Mouse (Mus musculus): ENCODE measurements around the gene Unc13a.

The Unc13a gene

DNA sequence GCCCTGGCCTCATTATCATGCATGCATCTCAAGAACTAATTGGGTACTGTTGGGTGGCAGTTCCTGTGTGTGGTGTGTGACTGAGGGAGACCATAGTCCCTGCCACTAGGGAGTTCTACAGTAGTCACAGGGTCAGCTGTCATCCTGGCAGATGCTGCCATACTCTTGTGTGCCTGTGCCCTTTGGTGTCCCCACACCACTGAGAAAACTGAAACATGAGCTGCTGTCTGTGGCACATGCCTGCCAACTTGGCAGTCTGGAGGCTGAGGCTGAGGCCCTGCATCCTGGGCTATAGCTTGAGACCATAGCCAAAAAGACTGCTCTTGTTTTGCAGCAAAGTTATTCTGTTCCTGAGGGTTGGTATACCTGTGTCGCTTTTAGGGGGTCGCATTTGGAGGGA is 51.8 kb downstream of the Unc13a start:
- no peak for DNase-seq

- no peak for DNase-seq
These were observed 58.1 kb downstream of the Unc13a start for GRCm38 (mm10) chr8:71613418-71613817.

GRCm38 (mm10) chr8:71612141-71612540 is 59.4 kb downstream of the Unc13a start:
- no peak for DNase-seq

GRCm38 (mm10) chr8:71610822-71611651 is 60.5 kb downstream of the Unc13a start, which contains the start of gene Colgalt1:
TSS of gene Colgalt1 (plus strand) at chr8:71610998.
- DNase-seq: peak; percentile 96 to 97

DNA sequence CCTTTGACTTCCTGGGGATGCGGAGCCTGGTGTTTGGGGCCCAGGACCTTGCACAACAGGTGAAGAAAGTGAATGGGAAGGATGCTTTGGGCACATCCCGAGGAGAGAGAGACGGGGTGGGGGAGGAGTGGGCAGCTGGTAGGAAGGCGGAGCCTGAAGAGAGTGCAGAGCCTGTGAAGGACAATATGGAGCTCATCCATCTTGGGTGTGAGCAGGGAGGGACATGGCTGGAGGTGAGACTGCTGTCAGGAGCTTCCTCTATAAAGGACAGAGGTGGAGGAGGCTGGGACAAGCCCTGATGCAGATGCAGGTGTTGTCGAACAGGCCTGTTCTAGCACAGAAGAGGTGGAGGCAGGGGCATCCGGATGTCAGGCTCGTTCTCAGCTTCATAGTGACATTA is 67.5 kb downstream of the Unc13a start:
- DNase-seq: no peak

DNA sequence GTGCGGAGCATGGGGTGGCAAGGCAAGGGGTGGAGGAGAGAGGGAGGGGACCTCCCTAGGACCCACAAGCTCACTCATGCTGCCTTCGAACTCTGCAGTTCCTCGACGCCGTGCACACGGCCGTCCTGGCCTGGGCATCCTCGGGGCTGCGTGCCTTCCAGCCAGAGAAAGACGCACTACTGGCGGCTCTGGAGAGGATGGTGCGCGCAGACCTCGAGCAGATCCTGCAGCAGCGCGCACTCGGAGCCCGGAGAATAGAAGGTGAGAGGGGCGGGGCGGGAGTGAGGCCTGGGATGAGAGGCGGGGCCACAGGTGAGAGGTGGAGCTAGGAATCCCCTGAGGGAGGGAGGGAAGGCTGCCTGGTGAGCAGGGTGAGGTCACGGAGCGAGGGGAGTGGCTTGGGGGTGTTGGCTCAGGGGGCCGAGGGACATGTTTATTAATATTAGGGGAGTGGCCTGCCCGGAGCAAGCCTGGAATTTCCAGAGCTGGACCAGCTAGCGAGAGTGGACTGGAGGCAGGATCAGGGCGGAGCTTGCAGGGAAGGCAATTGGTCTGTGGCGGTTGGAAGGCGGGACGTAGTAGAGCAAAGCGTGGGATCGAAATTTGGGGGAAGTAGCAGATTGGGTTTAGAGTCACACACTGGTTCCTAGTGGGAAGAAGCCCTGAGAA is 68.8 kb downstream of the Unc13a start:
- DNase-seq: no peak

GRCm38 (mm10) chr8:71601939-71602665 is 69.5 kb downstream of the Unc13a start:
- peak; percentile 59 to 73 for DNase-seq

DNA sequence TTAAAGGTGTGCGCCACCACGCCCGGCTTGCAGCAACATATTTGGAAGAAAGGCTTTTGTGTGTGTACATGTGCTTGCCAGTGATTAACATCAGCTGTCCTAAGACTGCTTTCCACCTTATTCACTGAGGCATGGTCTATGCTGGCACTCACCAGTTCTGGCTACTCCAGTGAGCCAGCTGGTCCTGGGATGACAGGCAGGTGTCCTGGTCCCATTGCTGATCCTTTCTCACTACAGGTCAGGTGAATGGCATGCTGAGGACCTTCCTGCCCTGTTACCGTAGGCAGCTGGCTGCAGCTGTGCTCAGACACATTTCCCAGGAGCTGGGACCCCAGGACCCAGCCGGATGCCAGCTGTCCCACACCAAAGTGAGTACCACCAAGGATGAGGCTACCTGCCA is 72.7 kb downstream of the Unc13a start:
- no peak for DNase-seq

DNA sequence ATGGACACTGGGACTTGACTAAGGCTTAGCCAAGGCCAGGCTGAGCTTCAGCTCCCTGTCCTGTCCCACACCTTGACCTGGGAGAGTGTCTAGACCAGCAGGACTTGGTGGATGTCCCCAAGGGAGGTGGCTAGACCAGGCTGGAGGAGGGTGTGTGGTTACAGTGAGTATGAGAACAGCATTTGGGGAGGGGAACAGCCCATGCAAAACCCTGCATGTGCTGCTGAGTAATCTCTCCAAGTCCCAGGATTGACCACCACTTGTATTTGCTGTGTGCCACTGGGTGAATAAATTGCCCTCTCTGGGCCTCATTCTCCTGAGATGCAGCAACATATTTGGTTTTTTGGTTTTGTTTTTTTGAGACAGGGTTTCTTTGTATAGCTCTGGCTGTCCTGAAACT is 73.2 kb downstream of the Unc13a start:
- no peak for DNase-seq

GRCm38 (mm10) chr8:71597451-71597850 is 74.1 kb downstream of the Unc13a start, which contains the start of gene Fam129c:
TSS of gene Fam129c (plus strand) at chr8:71597648.
- DNase-seq: no peak

DNA sequence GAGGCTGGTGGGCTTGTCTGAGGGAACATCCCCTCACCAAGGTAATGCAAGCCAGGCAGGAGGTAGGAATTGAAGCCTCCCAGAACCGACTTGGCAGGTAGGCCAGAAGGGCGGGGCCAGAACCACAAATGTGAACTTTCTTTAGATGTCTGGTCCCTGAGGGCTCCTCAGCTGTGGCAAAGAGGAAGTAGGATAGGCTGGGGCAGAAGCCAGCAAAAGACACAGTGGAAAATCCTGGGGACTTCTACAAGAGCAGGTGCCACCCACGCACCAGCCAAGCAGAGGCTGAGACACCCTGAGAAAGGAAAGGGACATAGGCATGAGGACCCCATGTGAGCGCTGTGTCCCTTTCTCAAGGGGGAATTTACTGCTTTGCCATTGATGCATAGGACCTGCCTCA is 74.8 kb downstream of the Unc13a start:
- DNase-seq: peak in 1 of 2 experiments; percentile 39

DNA sequence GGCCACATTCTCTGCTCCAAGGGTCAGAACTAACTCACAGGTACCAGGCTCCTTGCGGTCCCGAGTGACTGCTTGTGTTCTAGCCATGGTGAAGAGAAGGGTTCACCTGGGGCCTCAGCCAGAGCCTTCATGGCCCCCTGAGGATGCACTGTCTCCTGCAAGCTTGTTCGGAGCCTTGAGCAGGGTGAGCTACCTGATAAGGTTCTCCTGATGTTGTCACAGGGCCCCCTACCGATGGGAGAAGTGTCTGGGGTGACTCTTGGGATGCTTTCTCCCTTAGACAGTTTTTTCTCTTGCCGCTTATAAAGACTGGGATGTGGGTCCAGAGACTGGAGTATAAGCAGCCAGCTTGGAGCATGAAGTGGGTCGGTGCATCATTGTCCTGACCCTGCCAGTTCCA is 75.2 kb downstream of the Unc13a start:
- no peak for DNase-seq

- DNase-seq: peak; percentile 89 to 92
These were observed 75.7 kb downstream of the Unc13a start for GRCm38 (mm10) chr8:71595862-71596261.

- no peak for DNase-seq
These were observed 77.2 kb downstream of the Unc13a start for GRCm38 (mm10) chr8:71594324-71594722.

DNA sequence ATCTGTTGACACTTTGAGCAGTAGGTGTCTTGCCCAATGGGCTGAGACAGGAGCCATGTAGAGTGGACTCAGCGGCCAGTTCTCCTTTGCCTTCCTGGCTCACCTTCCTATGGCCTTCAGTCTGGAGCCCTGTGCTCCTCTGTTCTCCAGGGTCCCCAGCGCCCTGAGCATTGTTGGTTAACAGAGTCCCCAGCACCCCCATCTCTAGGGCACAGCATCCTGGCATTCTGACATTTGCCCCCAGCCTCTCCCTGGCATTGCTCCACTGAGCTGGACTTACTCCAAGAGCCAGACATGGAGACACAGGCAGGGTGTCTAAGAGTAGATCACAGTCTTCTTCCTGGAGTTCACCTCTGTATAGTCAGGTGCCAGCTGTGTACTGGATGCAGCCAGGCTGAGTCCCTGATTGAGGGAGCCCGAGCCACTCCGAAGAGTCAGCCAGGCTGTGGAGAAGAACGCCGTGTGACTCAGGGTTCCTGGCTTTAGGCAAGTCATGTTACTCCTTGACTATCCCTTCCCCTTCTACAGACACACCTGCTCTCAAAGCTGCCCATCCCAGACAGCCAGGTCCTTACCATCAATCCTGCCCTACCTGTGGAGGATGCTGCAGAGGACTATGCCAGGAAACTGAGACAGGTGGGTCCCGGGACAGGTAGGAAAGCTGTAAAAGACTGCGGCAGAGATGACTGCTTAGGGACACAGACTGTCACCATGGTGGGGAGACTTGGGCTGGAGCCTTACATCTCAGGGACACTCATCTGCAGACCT is 77.8 kb downstream of the Unc13a start:
- no peak for DNase-seq

- DNase-seq: peak; percentile 77 to 85
These were observed 79.0 kb downstream of the Unc13a start for GRCm38 (mm10) chr8:71592374-71593170.

- peak; percentile 94 to 96 for DNase-seq
These were observed 79.8 kb downstream of the Unc13a start, which contains the start of gene Pgls for GRCm38 (mm10) chr8:71591471-71592373. TSS of gene Pgls (plus strand) at chr8:71592176.

GRCm38 (mm10) chr8:71591017-71591416 is 80.5 kb downstream of the Unc13a start:
- peak in 1 of 2 experiments; percentile 35 for DNase-seq

GRCm38 (mm10) chr8:71588762-71589161 is 82.8 kb downstream of the Unc13a start:
- DNase-seq: no peak

GRCm38 (mm10) chr8:71586891-71587290 is 84.7 kb downstream of the Unc13a start:
- DNase-seq: peak; percentile 57 to 63
